Mouse (Mus musculus) MEL (cell line): ENCODE measurements at regions not wholly inside any gene's neighbourhood (a gene's known extent, or its start where the extent isn't known, plus 50 kb on each side); places are given as distances from the start of the nearest gene placed in this dataset.

ENCODE experiments used
- CTCF ChIP-seq, 3 experiments: IDR thresholded peaks in 2 of 3; conservative IDR thresholded peaks in 1 of 3; 2 replicates each; pipeline ENCODE4 v1.5.1; 2011 to 2012; ENCODE audit warnings: low read length in 3 of 3, low read depth in 2 of 3, mild to moderate bottlenecking in 2 of 3, improper control_type of control experiment in 1 of 3, inconsistent platforms in 1 of 3, mixed read lengths in 1 of 3, moderate library complexity in 1 of 3; ENCODE audit not compliant: control insufficient read depth in 1 of 3, insufficient read depth in 1 of 3, poor library complexity in 1 of 3, severe bottlenecking in 1 of 3
- EP300 ChIP-seq, 2 experiments: IDR thresholded peaks; 2 replicates each; pipeline ENCODE4 v1.6.1; 2011; ENCODE audit warnings: improper control_type of control experiment in 2 of 2, low read length in 2 of 2, low read depth in 1 of 2, mild to moderate bottlenecking in 1 of 2
- ETS1 ChIP-seq: IDR thresholded peaks from 2 replicates; pipeline ENCODE4 v1.6.1; 2012; ENCODE audit warnings: low read depth, mild to moderate bottlenecking, inconsistent platforms, low read length, improper control_type of control experiment, moderate library complexity
- GABPA ChIP-seq: IDR thresholded peaks from 2 replicates; pipeline ENCODE4 v1.6.1; 2012; ENCODE audit warnings: low read depth, mild to moderate bottlenecking, inconsistent platforms, low read length, improper control_type of control experiment, moderate library complexity
- POLR2A ChIP-seq, 2 experiments: IDR thresholded peaks; 2 replicates each; pipeline ENCODE4 v1.6.1; 2011 to 2012; ENCODE audit warnings: low read length in 2 of 2, mild to moderate bottlenecking in 2 of 2, control low read depth in 1 of 2, improper control_type of control experiment in 1 of 2, low read depth in 1 of 2, moderate library complexity in 1 of 2; ENCODE audit not compliant: control insufficient read depth in 1 of 2, insufficient read depth in 1 of 2, poor library complexity in 1 of 2
- TAL1 ChIP-seq: IDR thresholded peaks from 2 replicates; pipeline ENCODE4 v1.6.1; 2012; ENCODE audit warnings: mild to moderate bottlenecking, inconsistent platforms, low read length, moderate library complexity, mixed read lengths
- ZMIZ1 ChIP-seq: IDR thresholded peaks from 2 replicates; pipeline ENCODE4 v1.6.1; 2012; ENCODE audit warnings: low read depth, mild to moderate bottlenecking, inconsistent platforms, low read length, improper control_type of control experiment, moderate library complexity

GRCm38 (mm10) chr10:98793926-98794536 is 120.2 kb upstream of the Atp2b1 start:
- TF ChIP-seq TAL1 (no peak), CTCF (IDR thresholded peaks at IDR 0.05 in 2 of 3, conservative IDR thresholded peaks at IDR 0.05 in 1 of 3; ENCODE audit: control insufficient read depth in 1 of 3, insufficient read depth in 1 of 3, low read depth in 2 of 3, low read length in 3 of 3, poor library complexity in 1 of 3, severe bottlenecking in 1 of 3) (no peak), ZMIZ1 (no peak), EP300 (IDR thresholded peaks at IDR 0.05; ENCODE audit: low read depth in 1 of 2, low read length in 2 of 2) (no peak), ETS1 (no peak), GABPA (no peak), POLR2A (IDR thresholded peaks at IDR 0.05; ENCODE audit: control insufficient read depth in 1 of 2, insufficient read depth in 1 of 2, low read depth in 1 of 2, low read length in 2 of 2, poor library complexity in 1 of 2) (no peak)
